Mouse (Mus musculus) kidney, adult 2 months (tissue): ENCODE results near the gene Gpn2.

Experiments used
- CTCF ChIP-seq: fragments of 200-500 bp; conservative IDR thresholded peaks from 2 replicates; pipeline ENCODE4 v1.5.1; 2011; ENCODE audit warnings: low read depth, mild to moderate bottlenecking, control low read depth, low read length, moderate library complexity, mixed read lengths; ENCODE audit not compliant: insufficient read depth, insufficient read length
- POLR2A ChIP-seq: fragments of 200-500 bp; IDR thresholded peaks from one replicate; pipeline ENCODE4 v1.6.1; 2011; ENCODE audit warnings: low read depth, low read length, control low read depth

DNA sequence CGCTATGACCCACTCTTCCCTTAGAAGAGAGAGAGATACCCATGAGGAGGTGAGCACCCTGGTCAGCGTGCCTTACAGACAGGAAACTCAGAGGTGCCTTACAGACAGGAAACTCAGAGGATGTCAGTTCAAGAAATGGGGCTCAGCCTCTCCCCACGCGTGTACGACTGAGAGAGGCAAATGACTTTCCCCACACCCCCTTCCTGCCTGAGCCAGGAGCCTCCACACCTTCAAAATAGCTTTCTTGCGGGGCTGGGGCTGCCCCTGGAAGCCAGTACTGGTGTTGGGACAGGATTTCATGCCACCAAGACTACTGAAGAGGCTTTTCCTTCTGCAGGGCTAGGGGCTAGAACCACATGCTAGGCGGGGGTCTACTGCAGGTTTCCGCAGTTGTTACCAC lies 36.5 kb downstream of the Gpn2 start:
- TF ChIP-seq POLR2A: no peak
- TF ChIP-seq CTCF: no peak
